Mouse (Mus musculus): ENCODE measurements around the gene Nfe2l3.

- TF ChIP-seq NRF1 (IDR thresholded peaks at IDR 0.05; ENCODE audit: low read depth, low read length) (no peak), CTCF (conservative IDR thresholded peaks at IDR 0.05 in 1 of 2, IDR thresholded peaks at IDR 0.05 in 1 of 2; ENCODE audit: low read depth in 2 of 2, low read length in 2 of 2) (no peak), ZC3H11A (IDR thresholded peaks at IDR 0.05; ENCODE audit: low read depth, low read length) (no peak), EP300 (IDR thresholded peaks at IDR 0.05; ENCODE audit: low read length) (no peak), UBTF (IDR thresholded peaks at IDR 0.05; ENCODE audit: low read depth, low read length) (no peak), ZMIZ1 (IDR thresholded peaks at IDR 0.05; ENCODE audit: low read depth, low read length) (no peak), RAD21 (IDR thresholded peaks at IDR 0.05; ENCODE audit: low read depth, low read length) (no peak), MYC (IDR thresholded peaks at IDR 0.05; ENCODE audit: low read depth, low read length) (no peak), CHD2 (IDR thresholded peaks at IDR 0.05; ENCODE audit: low read length) (no peak), MAZ (IDR thresholded peaks at IDR 0.05; ENCODE audit: low read depth, low read length) (no peak), BHLHE40 (IDR thresholded peaks at IDR 0.05; ENCODE audit: low read depth, low read length) (no peak), RCOR1 (conservative IDR thresholded peaks at IDR 0.05; ENCODE audit: low read depth, low read length) (no peak), POLR2A (IDR thresholded peaks at IDR 0.05; ENCODE audit: low read depth, low read length) (no peak), MAX (IDR thresholded peaks at IDR 0.05; ENCODE audit: low read length) (no peak)
Measured at GRCm38 (mm10) chr6:51471782-51472181, 39.3 kb downstream of the Nfe2l3 start.

Measured in CH12.LX (cell line).